Mouse (Mus musculus): ENCODE results near the gene Anxa2. TPM values are rescaled to one million over a fixed set of nuclear protein-coding genes. Genes with fewer than 3 reads are reported as not detected.

The Anxa2 gene
- total RNA-seq, 1 experiment from 2014 or later: 479 TPM

DNA sequence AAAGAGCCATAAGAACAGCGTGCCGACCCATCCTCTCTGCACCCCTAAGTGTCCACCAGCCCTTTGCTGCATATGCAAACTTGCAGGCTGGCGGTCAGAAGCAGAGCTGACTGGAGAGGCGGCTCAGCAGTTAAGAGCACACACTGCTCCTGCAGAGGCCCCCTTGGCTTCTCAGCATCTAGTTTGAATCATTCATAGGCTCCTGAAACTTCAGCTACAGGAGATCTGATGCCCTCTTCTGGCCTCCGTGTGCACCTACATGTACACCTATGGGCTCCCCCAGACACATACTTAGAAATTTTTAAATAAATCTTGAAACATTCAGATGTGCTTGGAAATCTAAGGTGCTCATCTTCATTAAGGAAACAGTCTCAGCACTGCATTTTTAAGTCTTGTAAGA, 35.6 kb downstream of the Anxa2 start:
- no peak for ATAC-seq (replicated peaks; ENCODE audit: insufficient number of reproducible peaks, low FRiP score, low TSS enrichment, poor library complexity, severe bottlenecking)

DNA sequence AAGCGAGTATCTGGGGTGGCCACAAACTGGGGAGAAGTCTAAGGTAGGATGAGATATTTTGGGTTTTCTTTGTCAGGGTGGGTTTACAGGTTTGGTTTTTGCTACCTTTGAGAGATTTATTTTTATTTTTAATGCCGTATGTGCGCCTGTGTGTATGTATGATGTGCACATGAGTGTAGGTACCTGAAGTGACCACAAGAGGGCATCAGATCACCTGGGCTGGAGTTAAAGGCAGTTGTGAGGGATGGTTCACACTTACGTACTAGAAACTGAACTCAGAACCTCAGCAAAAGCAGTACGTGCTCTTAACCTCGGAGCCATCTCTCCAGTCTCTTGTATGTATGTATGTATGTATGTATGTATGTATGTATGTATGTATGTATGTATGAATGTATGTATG, 39.4 kb downstream of the Anxa2 start:
- ATAC-seq (replicated peaks; ENCODE audit: insufficient number of reproducible peaks, low FRiP score, low TSS enrichment, poor library complexity, severe bottlenecking): no peak

DNA sequence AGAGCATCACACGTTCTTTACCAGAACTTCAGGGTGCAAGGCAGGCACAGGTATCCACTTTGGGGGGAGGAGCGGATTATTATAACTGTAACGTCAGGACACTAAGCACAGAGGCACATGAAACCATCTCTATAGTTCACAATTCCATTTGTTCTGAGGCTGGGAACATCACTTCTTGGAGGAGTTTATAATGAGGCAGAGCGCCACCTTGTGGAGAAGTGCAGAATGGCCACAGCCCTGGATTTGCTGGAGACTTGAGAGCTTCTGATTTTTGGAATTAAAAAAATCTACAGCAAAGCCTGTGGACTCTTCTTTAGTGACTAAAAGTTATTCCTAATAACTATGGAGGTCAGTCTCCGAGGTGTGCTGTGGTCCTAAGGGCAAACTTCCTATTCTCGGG, 49.1 kb downstream of the Anxa2 start:
- 0 out of 2 replicates have a peak, but pooled peaks have one; percentile 50 for ATAC-seq (replicated peaks; ENCODE audit: insufficient number of reproducible peaks, low FRiP score, low TSS enrichment, poor library complexity, severe bottlenecking)

DNA sequence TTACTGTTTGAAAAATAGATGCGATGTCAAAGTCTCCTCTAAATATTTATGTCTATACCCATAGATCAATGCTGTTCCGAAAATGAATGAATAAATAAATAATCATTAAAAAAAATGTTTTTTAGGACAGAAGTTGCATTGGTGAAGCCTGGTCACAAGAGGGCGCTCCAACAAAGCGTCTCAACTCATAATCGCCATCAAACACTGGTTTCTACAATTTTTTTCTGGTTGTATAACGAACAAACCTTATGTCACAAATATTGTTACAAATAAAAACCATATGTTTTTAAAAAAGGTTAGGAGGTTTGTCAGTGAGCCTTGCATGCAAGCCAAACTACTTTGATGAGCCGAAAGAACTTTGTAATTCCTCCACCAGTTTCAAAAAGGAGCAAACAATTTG, 52.2 kb downstream of the Anxa2 start:
- ATAC-seq (replicated peaks; ENCODE audit: insufficient number of reproducible peaks, low FRiP score, low TSS enrichment, poor library complexity, severe bottlenecking): no peak

DNA sequence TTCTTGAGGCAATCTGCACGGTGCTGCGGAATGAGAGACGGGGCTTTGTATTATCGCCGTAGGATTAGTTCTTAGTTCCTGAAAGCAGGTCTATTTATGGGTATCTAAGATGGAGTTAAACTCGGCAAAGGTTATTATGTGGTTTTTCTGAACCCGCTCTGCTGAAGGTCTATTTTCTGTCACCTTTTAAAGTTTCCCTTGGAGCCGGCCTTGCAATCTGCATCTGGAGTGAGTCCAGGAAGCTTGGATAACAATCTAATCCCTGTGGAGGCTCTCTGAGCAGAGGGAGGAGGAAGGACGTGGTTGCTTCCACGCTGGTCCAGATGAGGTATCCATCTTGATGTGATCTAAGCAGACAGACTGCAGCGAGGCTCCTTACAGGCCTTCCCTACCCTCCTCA, 53.8 kb downstream of the Anxa2 start:
- ATAC-seq (replicated peaks; ENCODE audit: insufficient number of reproducible peaks, low FRiP score, low TSS enrichment, poor library complexity, severe bottlenecking): no peak

GRCm38 (mm10) chr9:69508016-69508415, 54.6 kb downstream of the Anxa2 start:
- ATAC-seq (replicated peaks; ENCODE audit: insufficient number of reproducible peaks, low FRiP score, low TSS enrichment, poor library complexity, severe bottlenecking): no peak

- no peak for ATAC-seq (replicated peaks; ENCODE audit: insufficient number of reproducible peaks, low FRiP score, low TSS enrichment, poor library complexity, severe bottlenecking)
Observed at GRCm38 (mm10) chr9:69511881-69512590, 58.6 kb downstream of the Anxa2 start.

- no peak for ATAC-seq (replicated peaks; ENCODE audit: insufficient number of reproducible peaks, low FRiP score, low TSS enrichment, poor library complexity, severe bottlenecking)
Observed at GRCm38 (mm10) chr9:69512726-69513125, 59.3 kb downstream of the Anxa2 start.

DNA sequence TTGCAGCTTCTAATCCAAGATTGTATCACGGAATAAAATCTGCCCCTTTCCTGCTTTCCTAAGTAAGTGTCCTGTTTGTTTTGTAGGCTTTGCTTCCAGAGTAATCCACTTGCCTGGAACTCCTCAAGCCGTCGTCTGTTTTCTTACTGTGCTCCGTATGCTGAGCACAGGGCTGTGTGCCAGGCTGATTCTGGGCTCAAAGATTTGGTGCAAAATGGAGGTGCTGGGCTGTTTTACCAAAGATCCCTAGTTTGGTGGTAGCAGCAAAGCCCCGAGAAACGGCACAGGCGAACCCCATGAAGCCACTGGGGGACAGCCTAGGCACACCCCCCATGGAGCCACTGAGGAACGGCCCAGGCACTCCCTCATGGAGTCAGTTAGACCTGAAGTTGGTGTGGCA, 60.8 kb downstream of the Anxa2 start:
- no peak for ATAC-seq (replicated peaks; ENCODE audit: insufficient number of reproducible peaks, low FRiP score, low TSS enrichment, poor library complexity, severe bottlenecking)

DNA sequence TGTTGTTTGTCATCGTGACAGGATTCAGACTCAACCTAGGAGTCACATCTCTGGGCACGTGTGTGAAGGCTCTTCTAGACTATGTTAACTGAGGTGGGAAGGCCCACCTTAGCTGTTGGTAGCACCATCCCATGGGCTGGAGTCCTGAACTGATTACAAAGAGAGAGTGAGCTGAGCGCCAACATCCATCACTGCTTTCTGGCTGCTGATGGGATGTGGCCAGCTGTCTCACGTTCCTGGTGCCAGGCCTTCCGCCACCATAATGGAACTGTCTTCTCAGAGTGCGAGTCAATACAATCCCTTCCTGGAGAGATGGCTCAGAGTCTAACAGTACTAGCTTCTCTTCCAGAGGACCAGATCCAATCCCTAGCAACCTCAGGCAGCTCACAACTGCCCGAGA, 62.0 kb downstream of the Anxa2 start:
- no peak for ATAC-seq (replicated peaks; ENCODE audit: insufficient number of reproducible peaks, low FRiP score, low TSS enrichment, poor library complexity, severe bottlenecking)

DNA sequence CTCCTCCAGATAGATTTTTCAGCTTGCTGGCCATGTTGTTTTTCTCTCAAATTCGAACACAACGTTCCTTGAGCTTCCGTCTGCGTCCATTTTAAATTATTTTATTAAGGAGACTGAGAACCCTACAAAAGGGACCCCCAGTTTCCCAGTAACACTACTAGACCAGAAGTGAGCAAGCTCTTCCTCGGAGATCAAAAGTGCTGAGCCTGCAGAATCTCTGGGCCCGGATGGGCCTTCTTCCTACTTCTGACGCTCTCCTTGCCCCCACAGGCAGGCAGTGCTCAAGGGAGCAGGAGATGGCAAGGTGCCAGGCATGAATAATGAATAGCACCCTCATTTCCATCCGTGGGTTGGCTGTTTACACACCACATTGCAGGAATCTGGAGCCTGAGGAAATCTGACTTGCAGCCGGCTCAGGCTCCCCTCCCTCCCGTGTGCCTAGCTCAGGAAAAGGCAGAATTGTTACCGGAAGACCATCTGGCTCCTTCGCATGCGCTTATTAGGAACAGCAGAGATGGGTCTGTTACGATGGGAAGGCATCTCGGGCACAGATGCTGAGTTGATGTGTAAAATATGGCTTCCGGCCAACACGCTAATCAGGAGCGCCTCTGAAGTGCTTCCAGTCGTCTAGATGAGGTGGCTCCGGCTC, 64.1 kb downstream of the Anxa2 start:
- ATAC-seq (replicated peaks; ENCODE audit: insufficient number of reproducible peaks, low FRiP score, low TSS enrichment, poor library complexity, severe bottlenecking): no peak

Other genes starting within 250 kb of the Anxa2 start
- gene Ice2, start 55.7 kb upstream of the Anxa2 start, total RNA-seq (2017): 6.0 to 16.8 TPM (median 15.1 TPM) in 3 replicates

All from monocyte, adult 5-6 weeks (primary cell).